Comparison of ENCODE assay signal across 26 mouse cellular contexts in genomic region chr13:20117691-20118090, GRCm38 (mm10).
"Had no signal": no experiment of that assay in that cellular context is flagged by ENCODE, and none has a peak within 500 bp of the region (broad histone marks: within the 10 kb centered on the region; RNA-seq: fewer than 3 reads in every experiment).

No protein-coding gene starts in this region.

- H3K27ac ChIP-seq: heart, adult 2 months; heart, embryonic 13.5 days; heart, embryonic 15.5 days; hindbrain, embryonic 13.5 days; hindbrain, embryonic 15.5 days; hindbrain, postnatal 0 days; kidney, embryonic 15.5 days; kidney, postnatal 0 days; limb, embryonic 13.5 days; limb, embryonic 15.5 days; liver, embryonic 12.5 days; liver, embryonic 14.5 days had no signal

- H3K9ac ChIP-seq: heart, embryonic 13.5 days; heart, embryonic 15.5 days; hindbrain, embryonic 13.5 days; hindbrain, embryonic 15.5 days; kidney, embryonic 15.5 days; limb, embryonic 13.5 days; limb, embryonic 15.5 days; liver, embryonic 12.5 days; liver, embryonic 14.5 days had no signal

- H3K27me3 ChIP-seq: heart, embryonic 13.5 days; heart, embryonic 15.5 days; hindbrain, embryonic 13.5 days; hindbrain, embryonic 15.5 days; kidney, embryonic 15.5 days; limb, embryonic 13.5 days; limb, embryonic 15.5 days had no signal

- DNase-seq: gastrocnemius, postnatal 14 days; gastrocnemius, postnatal 36 days; heart, adult 11 months; heart, adult 2 months; heart, postnatal 14 days; heart, postnatal 36 days; kidney, adult 11 months; kidney, adult 2 months; kidney, adult 9 months; kidney, postnatal 14 days; kidney, postnatal 36 days; layer of hippocampus, adult 9-11 months; layer of hippocampus, postnatal 36 days; left cerebral cortex, postnatal 4 days had no signal

- H3K9me3 ChIP-seq: heart, embryonic 13.5 days; heart, embryonic 15.5 days; hindbrain, embryonic 13.5 days; hindbrain, embryonic 15.5 days; kidney, embryonic 15.5 days; limb, embryonic 13.5 days; limb, embryonic 15.5 days; liver, embryonic 12.5 days had no signal

- ATAC-seq: hindbrain, postnatal 0 days had no signal

- H3K4me3 ChIP-seq: heart, adult 2 months; heart, embryonic 13.5 days; heart, embryonic 15.5 days; hindbrain, embryonic 13.5 days; hindbrain, embryonic 15.5 days; kidney, embryonic 15.5 days; limb, embryonic 13.5 days; limb, embryonic 15.5 days; liver, embryonic 12.5 days had no signal

- H3K36me3 ChIP-seq: heart, embryonic 13.5 days; heart, embryonic 15.5 days; hindbrain, embryonic 13.5 days; hindbrain, embryonic 15.5 days; kidney, embryonic 15.5 days; limb, embryonic 13.5 days; limb, embryonic 15.5 days; liver, embryonic 12.5 days had no signal

- H3K4me2 ChIP-seq: heart, embryonic 11.5 days; heart, embryonic 13.5 days; heart, embryonic 15.5 days; hindbrain, embryonic 13.5 days; hindbrain, embryonic 15.5 days; kidney, embryonic 15.5 days; limb, embryonic 13.5 days; limb, embryonic 15.5 days; liver, embryonic 12.5 days had no signal

- H3K4me1 ChIP-seq: hindbrain, embryonic 15.5 days; kidney, embryonic 15.5 days had no signal
